Mouse (Mus musculus) kidney, adult 11 months (tissue): ENCODE measurements around the gene Loxl1.
A peak's percentile ranks its signal among the peaks of the same experiment; 100 is the strongest.
"Not testable (repeated sequence)": the region's sequence is repeated elsewhere in the genome, so short reads cannot be mapped to it uniquely, and the experiment has no call there.

Experiments used
- DNase-seq: peaks from one replicate; pipeline ENCODE4 v3.0.0; 2022

Loxl1 gene

GRCm38 (mm10) chr9:58275797-58276196 lies 37.2 kb downstream of the Loxl1 start:
- DNase-seq, result no peak

GRCm38 (mm10) chr9:58275115-58275774 lies 37.7 kb downstream of the Loxl1 start:
- DNase-seq, result peak; percentile 75

DNA sequence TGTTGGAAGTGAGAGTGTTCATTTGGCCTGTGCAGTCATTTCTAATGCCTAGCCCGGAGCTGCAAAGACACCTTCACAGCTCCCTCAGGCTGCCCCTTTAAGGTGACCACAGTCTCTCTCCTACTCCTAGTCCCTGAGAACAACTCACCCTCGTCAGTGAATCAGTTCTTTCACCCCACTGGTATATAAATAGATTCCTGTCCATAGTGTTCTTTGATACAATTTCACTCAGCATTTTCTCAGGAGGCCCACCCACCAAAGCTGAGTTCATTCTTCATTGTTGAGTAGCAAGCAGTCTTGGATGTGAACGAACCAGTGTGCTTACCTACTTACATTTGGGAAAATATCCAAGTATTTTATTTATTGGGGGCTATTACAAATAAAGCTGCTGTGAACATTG lies 38.4 kb downstream of the Loxl1 start:
- DNase-seq, result no peak

DNA sequence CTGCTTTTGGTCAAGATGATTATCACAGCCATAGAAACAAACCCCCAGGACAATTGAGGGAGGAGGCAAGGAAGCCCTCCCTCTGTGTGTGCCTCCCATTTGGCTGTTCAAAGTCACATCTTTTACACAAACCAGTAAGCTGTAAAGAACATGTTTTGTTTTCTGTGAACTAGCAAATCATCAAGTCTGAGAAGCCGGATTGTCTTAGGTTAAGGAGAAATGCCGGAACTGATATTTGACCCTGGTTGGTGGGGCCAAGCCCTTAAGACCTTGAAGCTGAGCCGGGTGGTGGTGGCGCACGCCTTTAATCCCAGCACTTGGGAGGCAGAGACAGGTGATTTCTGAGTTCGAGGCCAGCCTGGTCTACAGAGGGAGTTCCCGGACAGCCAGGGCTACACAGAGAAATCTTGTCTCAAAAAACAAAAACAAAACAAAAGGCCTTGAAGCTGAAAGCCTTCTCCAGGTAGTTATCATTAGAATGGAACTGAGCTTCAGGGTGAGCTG lies 38.8 kb downstream of the Loxl1 start:
- DNase-seq, result no peak

DNA sequence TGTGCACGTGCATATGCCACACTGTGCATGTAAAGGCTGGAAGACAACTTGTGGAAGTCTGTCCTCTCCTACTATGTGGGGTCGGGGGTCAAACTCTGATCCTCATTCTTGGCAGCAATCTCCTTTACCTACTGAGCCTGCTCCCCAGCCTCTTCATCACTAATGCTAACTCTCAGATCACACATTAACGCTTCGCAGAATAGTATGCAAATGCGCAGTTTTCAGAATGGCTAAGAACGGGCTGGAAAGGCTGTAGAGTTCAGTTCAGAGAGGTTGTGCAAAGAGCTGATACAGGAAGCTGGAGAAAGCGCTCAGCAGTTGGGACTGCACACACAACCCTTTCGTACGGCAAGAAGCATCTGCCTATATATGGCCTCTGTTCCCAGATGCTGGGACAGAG lies 40.1 kb downstream of the Loxl1 start:
- DNase-seq, result peak; percentile 71

- no peak for DNase-seq
Measured at GRCm38 (mm10) chr9:58272068-58272541, 40.9 kb downstream of the Loxl1 start.

- DNase-seq, result not testable (repeated sequence)
Measured at GRCm38 (mm10) chr9:58271551-58271950, 41.4 kb downstream of the Loxl1 start.

DNA sequence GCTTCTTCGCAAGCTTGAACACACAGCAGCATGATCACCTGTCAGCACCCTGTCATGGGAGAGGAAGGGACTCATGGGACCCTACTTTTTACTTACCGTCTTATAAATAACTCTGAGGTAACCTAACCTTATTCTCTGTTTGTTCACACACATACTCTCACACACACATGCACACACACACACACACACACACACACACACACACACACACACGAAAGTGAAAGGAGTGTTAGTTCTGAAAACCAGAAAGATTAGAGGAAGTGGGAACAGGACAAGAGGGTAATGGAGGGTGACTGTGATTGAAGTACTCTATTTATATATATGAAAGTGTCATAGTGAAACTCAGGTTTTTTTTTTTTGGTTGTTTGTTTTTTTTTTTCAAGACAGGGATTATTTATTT lies 41.9 kb downstream of the Loxl1 start:
- no peak for DNase-seq

- no peak for DNase-seq
Measured at GRCm38 (mm10) chr9:58270081-58270480, 42.9 kb downstream of the Loxl1 start.

DNA sequence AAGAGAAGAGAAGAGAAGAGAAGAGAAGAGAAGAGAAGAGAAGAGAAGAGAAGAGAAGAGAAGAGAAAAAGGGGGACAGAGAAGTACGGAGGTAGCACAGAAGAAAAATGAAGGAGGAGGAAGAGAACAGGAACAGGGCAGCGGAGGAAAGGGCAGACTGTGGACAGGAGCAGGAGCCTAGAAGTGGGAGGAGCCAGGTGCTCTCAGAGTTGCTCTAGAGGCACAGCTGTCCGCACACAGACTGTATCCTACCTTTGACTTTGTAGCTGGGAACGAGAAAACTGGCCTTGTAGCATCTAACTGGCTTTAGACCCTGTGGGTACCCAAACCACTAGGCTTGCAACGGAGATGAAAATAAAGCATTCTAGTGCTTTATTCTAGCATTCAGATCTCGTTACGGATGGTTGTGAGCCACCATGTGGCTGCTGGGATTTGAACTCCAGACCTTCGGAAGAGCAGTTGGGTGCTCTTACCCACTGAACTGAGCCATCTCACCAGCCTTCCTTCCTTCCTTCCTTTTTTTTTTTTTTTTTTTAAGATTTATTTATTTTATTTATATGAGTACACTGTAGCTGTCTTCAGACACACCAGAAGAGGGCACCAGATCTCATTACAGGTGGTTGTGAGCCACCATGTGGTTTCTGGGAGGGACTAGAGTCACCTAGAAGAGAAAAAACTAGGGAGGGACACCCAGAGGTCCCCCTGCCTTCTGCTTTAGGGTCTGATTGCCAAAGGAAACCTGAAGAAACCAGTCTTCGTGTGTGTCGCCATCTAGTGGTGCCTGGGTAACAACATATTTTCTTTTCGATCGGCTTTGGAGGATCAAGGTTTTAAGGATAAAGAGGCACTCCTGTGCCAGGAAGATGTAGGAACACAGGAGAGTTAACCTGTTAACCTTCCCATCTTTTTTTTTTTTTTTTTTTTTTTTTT lies 44.3 kb downstream of the Loxl1 start:
- no peak for DNase-seq

DNA sequence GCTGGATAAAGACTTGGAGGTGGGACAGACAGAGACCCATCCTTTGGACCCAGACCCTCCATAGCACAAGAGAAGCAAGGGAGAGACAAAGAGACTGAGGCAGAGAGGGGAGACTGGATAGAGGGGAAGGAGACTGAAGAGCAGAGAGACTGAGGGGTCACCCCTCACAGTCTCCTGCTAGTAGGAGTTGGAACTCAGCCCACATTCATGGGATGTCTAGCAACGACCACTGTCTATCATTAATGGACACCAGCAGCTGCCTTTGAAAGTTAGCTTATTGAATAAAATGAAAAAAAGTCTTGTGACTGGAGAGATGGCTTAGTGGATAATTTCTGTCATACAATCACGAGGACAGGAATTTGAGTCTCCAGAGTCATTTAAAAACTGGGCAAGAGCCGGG lies 45.9 kb downstream of the Loxl1 start:
- no peak for DNase-seq

- no peak for DNase-seq
Measured at GRCm38 (mm10) chr9:58266571-58267011, 46.4 kb downstream of the Loxl1 start.

DNA sequence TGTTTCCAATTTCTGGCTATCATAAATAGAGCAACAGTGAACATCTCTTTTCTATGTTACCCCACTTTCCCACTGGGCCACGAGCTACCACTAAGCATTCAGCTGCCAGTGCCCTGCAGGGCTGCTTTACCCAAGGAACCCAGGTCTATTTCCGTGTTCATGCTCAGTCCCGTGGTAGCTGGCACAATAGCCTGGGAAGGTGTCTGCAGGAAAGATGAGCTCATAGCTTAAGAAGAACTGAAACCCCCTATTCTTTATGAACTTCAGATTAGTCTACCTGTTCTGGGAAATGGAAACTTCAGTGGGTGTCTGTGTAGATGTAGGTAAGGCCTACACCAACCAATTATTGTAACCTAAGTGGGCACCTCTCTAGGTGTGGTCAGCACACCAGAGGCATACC lies 47.6 kb downstream of the Loxl1 start:
- no peak for DNase-seq

GRCm38 (mm10) chr9:58262507-58262906 lies 50.5 kb downstream of the Loxl1 start:
- no peak for DNase-seq

GRCm38 (mm10) chr9:58255704-58256685 lies 57.0 kb downstream of the Loxl1 start:
- DNase-seq, result no peak

DNA sequence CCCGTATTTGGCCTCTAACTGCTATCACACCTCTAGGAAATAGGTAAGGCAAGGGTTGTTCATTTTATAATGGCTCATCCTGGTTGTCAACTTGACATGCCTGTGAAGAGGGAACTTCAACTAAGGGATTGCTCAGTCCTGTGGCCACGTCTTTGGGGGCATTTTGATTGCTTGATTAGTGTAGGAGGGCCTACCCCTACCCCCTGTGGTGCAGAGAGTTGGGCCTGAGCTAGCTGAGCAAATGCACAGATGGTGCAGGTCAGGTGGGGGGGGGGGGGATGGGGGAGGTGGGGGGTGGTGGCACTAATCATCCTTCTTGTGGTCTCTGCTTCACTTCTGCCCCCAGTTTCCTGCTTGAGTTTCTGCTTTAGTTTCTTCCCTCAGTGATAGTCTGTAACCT lies 57.9 kb downstream of the Loxl1 start:
- no peak for DNase-seq

GRCm38 (mm10) chr9:58253805-58254122 lies 59.2 kb downstream of the Loxl1 start:
- not testable (repeated sequence) for DNase-seq

- DNase-seq, result peak; percentile 97
Measured at GRCm38 (mm10) chr9:58253033-58253804, 59.8 kb downstream of the Loxl1 start, which contains the start of gene Stoml1. TSS of gene Stoml1 (plus strand) at chr9:58253164.

DNA sequence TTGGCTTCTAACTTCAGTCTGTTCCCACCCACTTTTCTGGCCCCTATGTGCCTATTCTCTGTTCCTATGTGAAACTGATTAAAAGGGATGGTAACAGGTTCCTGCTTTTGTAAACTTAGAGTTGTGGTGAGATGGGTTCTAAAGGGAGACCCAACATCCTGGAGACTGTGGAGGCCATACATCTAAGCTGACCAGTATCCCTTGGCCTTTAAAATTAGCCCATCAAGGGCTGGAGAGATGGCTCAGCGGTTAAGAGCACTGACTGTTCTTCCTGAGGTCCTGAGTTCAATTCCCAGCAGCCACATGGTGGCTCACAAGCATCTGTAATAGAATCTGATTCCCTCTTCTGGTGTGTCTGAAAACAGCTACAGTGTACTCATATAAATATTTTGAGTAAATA lies 62.3 kb downstream of the Loxl1 start:
- DNase-seq, result not testable (repeated sequence)

DNA sequence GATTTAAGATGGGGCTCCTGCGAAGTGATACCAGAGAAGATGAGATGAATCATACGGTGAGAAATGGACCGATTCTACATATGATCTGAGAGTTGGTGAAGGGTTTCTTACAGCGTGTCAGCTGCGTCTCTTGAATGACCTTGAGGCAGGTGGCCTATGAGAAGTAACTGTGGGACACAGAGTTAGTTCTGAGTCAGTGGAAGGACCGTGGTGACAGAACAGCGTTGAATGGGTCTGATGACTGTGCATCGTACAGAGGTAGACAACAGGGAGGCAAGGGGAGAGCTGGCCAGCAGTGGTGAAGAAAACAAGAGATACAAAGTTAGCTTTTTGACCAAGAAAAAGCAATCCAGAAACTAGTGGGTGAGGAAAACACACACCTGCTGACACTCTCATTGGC lies 62.7 kb downstream of the Loxl1 start:
- DNase-seq, result no peak

DNA sequence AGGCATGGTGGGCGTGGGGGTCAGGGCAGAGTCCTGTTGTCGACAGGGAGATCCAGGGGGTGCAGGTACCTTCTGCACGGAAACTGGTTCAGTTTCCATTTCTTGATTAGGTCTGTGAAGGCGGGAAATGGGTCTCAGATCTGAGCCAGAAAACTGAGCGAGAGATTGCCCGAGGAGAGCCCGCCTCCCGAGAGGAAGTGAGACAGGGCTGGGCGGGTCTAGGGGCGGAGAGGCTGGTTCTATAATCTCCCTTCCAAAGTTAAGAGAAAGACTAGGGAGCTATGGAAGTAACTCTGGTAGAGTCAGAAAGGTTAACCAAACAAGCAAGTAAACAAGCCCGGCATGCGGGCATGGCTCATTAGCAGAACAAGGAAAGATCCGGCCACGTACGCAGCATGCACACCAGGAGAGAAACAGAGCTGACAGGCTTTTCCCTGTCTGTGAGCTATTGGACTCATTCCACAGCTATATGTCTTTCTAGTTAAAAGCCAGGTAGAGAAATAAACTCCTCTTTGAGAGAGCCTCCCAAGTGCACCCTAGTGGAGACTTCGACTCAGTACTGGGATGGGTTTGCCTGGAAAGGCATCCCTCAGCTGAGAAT lies 63.3 kb downstream of the Loxl1 start, which contains the start of gene Pml:
Gene Pml, minus strand, starts transcription at position 195 of the 601 bp plus-strand sequence.
- peak; percentile 83 for DNase-seq
